Mouse (Mus musculus) MEL (cell line): Measurements from ENCODE around the gene Nol12. TPM values are rescaled to one million over a fixed set of nuclear protein-coding genes. Genes with fewer than 3 reads are reported as not detected.

Experiments used
- DNase-seq: peaks from one replicate; pipeline ENCODE4 v3.0.0; 2011; ENCODE audit warnings: low read depth, low spot score
- H3K27ac ChIP-seq: 2 replicates; pipeline ENCODE4 v1.5.1; 2012; ENCODE audit warnings: low read depth, mild to moderate bottlenecking, control low read depth, low read length, moderate library complexity; ENCODE audit not compliant: control insufficient read depth
- H3K27me3 ChIP-seq, 2 experiments: fragments of 150-350 bp in 1 of 2; sonication (generic) in 1 of 2; 2 replicates each; pipeline ENCODE4 v1.6.1; 2012; ENCODE audit warnings: low read length in 2 of 2, mild to moderate bottlenecking in 2 of 2, improper control_type of control experiment in 1 of 2, moderate library complexity in 1 of 2; ENCODE audit not compliant: insufficient read depth in 2 of 2, control insufficient read depth in 1 of 2
- H3K36me3 ChIP-seq, 2 experiments: 2 replicates each; pipeline ENCODE4 v1.6.1; 2012 to 2014; ENCODE audit warnings: low read length in 2 of 2, improper control_type of control experiment in 1 of 2, inconsistent platforms in 1 of 2, mild to moderate bottlenecking in 1 of 2; ENCODE audit not compliant: insufficient read depth in 2 of 2, control insufficient read depth in 1 of 2
- H3K4me1 ChIP-seq, 2 experiments: fragments of 150-350 bp in 1 of 2; sonication (generic) in 1 of 2; 2 replicates each; pipeline ENCODE4 v1.6.1; 2012; ENCODE audit warnings: low read length in 2 of 2, improper control_type of control experiment in 1 of 2, mild to moderate bottlenecking in 1 of 2; ENCODE audit not compliant: insufficient read depth in 2 of 2, control insufficient read depth in 1 of 2
- H3K4me3 ChIP-seq, 2 experiments: fragments of 150-350 bp in 1 of 2; sonication (generic) in 1 of 2; 2 replicates each; pipeline ENCODE4 v1.5.1; 2012; ENCODE audit warnings: low read depth in 2 of 2, low read length in 2 of 2, mild to moderate bottlenecking in 2 of 2, moderate library complexity in 2 of 2, control low read depth in 1 of 2, improper control_type of control experiment in 1 of 2; ENCODE audit not compliant: control insufficient read depth in 1 of 2, insufficient read depth in 1 of 2
- H3K79me2 ChIP-seq: 2 replicates; pipeline ENCODE4 v1.6.1; 2012; ENCODE audit warnings: mild to moderate bottlenecking, low read length, moderate library complexity; ENCODE audit not compliant: control insufficient read depth, poor library complexity, insufficient read depth
- H3K9ac ChIP-seq: 2 replicates; pipeline ENCODE4 v1.6.1; 2012; ENCODE audit warnings: low read depth, mild to moderate bottlenecking, control low read depth, low read length, moderate library complexity; ENCODE audit not compliant: control insufficient read depth, poor library complexity, severe bottlenecking
- H3K9me3 ChIP-seq: fragments of 150-350 bp; sonication (generic); replicated peaks from 2 replicates; pipeline ENCODE4 v1.6.1; 2012; ENCODE audit warnings: mild to moderate bottlenecking, low read length, improper control_type of control experiment, moderate library complexity; ENCODE audit not compliant: insufficient read depth
- BHLHE40 ChIP-seq: IDR thresholded peaks from 2 replicates; pipeline ENCODE4 v1.6.1; 2012; ENCODE audit warnings: low read depth, mild to moderate bottlenecking, inconsistent platforms, low read length, improper control_type of control experiment, borderline replicate concordance
- CHD1 ChIP-seq: IDR thresholded peaks from 2 replicates; pipeline ENCODE4 v1.6.1; 2012; ENCODE audit warnings: low read depth, mild to moderate bottlenecking, inconsistent platforms, low read length, improper control_type of control experiment
- CHD2 ChIP-seq: IDR thresholded peaks from 2 replicates; pipeline ENCODE4 v1.6.1; 2011; ENCODE audit warnings: low read length, improper control_type of control experiment
- CTCF ChIP-seq, 3 experiments: IDR thresholded peaks in 2 of 3; conservative IDR thresholded peaks in 1 of 3; 2 replicates each; pipeline ENCODE4 v1.5.1; 2011 to 2012; ENCODE audit warnings: low read length in 3 of 3, low read depth in 2 of 3, mild to moderate bottlenecking in 2 of 3, improper control_type of control experiment in 1 of 3, inconsistent platforms in 1 of 3, mixed read lengths in 1 of 3, moderate library complexity in 1 of 3; ENCODE audit not compliant: control insufficient read depth in 1 of 3, insufficient read depth in 1 of 3, poor library complexity in 1 of 3, severe bottlenecking in 1 of 3
- E2F4 ChIP-seq: IDR thresholded peaks from 2 replicates; pipeline ENCODE4 v1.6.1; 2011; ENCODE audit warnings: low read depth, low read length, improper control_type of control experiment, borderline replicate concordance
- GATA1 ChIP-seq: IDR thresholded peaks from 2 replicates; pipeline ENCODE4 v1.6.1; 2011; ENCODE audit warnings: low read depth, low read length, improper control_type of control experiment
- HCFC1 ChIP-seq: IDR thresholded peaks from 2 replicates; pipeline ENCODE4 v1.6.1; 2012; ENCODE audit warnings: low read depth, mild to moderate bottlenecking, inconsistent platforms, low read length, improper control_type of control experiment, moderate library complexity
- JUND ChIP-seq: IDR thresholded peaks from 2 replicates; pipeline ENCODE4 v1.6.1; 2011; ENCODE audit warnings: low read depth, mild to moderate bottlenecking, improper control_type of control experiment, low read length
- MAZ ChIP-seq: IDR thresholded peaks from 2 replicates; pipeline ENCODE4 v1.6.1; 2012; ENCODE audit warnings: low read depth, mild to moderate bottlenecking, inconsistent platforms, low read length, improper control_type of control experiment
- MEF2A ChIP-seq: IDR thresholded peaks from 2 replicates; pipeline ENCODE4 v1.6.1; 2014; ENCODE audit warnings: low read depth, mild to moderate bottlenecking, inconsistent platforms, low read length, improper control_type of control experiment; ENCODE audit not compliant: poor library complexity, insufficient replicate concordance, severe bottlenecking; ENCODE audit errors: extremely low read depth
- MXI1 ChIP-seq: IDR thresholded peaks from 2 replicates; pipeline ENCODE4 v1.6.1; 2011; ENCODE audit warnings: mild to moderate bottlenecking, low read depth, low read length, improper control_type of control experiment
- MYC ChIP-seq: IDR thresholded peaks from 2 replicates; pipeline ENCODE4 v1.6.1; 2011; ENCODE audit warnings: low read depth, mild to moderate bottlenecking, low read length, improper control_type of control experiment, moderate library complexity
- POLR2A ChIP-seq, 2 experiments: IDR thresholded peaks; 2 replicates each; pipeline ENCODE4 v1.6.1; 2011 to 2012; ENCODE audit warnings: low read length in 2 of 2, mild to moderate bottlenecking in 2 of 2, control low read depth in 1 of 2, improper control_type of control experiment in 1 of 2, low read depth in 1 of 2, moderate library complexity in 1 of 2; ENCODE audit not compliant: control insufficient read depth in 1 of 2, insufficient read depth in 1 of 2, poor library complexity in 1 of 2
- RAD21 ChIP-seq: IDR thresholded peaks from 2 replicates; pipeline ENCODE4 v1.6.1; 2011; ENCODE audit warnings: mild to moderate bottlenecking, low read depth, low read length, improper control_type of control experiment
- RCOR1 ChIP-seq: IDR thresholded peaks from 2 replicates; pipeline ENCODE4 v1.6.1; 2012; ENCODE audit warnings: low read depth, mild to moderate bottlenecking, inconsistent platforms, low read length, improper control_type of control experiment
- SIN3A ChIP-seq: IDR thresholded peaks from 2 replicates; pipeline ENCODE4 v1.6.1; 2012; ENCODE audit warnings: low read length, improper control_type of control experiment, inconsistent platforms
- SMC3 ChIP-seq: IDR thresholded peaks from 2 replicates; pipeline ENCODE4 v1.6.1; 2011; ENCODE audit warnings: low read depth, low read length, improper control_type of control experiment
- TCF12 ChIP-seq: IDR thresholded peaks from 2 replicates; pipeline ENCODE4 v1.6.1; 2014; ENCODE audit warnings: low read depth, mild to moderate bottlenecking, inconsistent platforms, low read length, improper control_type of control experiment, moderate library complexity
- USF2 ChIP-seq, 2 experiments: IDR thresholded peaks; 2 replicates each; pipeline ENCODE4 v1.6.1; 2011 to 2012; ENCODE audit warnings: improper control_type of control experiment in 2 of 2, low read length in 2 of 2, borderline replicate concordance in 1 of 2, inconsistent platforms in 1 of 2, low read depth in 1 of 2, mild to moderate bottlenecking in 1 of 2; ENCODE audit not compliant: insufficient read depth in 1 of 2
- ZKSCAN1 ChIP-seq: IDR thresholded peaks from 2 replicates; pipeline ENCODE4 v1.6.1; 2012; ENCODE audit warnings: low read depth, mild to moderate bottlenecking, inconsistent platforms, low read length, improper control_type of control experiment, moderate library complexity
- ZMIZ1 ChIP-seq: IDR thresholded peaks from 2 replicates; pipeline ENCODE4 v1.6.1; 2012; ENCODE audit warnings: low read depth, mild to moderate bottlenecking, inconsistent platforms, low read length, improper control_type of control experiment, moderate library complexity
- polyA plus RNA-seq, 2 experiments: library from polyadenylated mRNA; stranded (reverse) in 1 of 2; unstranded in 1 of 2; fragments of >175 nt in 1 of 2; fragments of >200 nt in 1 of 2; gene quantifications; 2 replicates each; pipeline versions ENCODE4 v1.2.1 to v1.2.4; 2012; ENCODE audit warnings: low replicate concordance in 2 of 2, low read depth in 1 of 2; ENCODE audit not compliant: insufficient read length in 2 of 2, insufficient read depth in 1 of 2, missing spikeins in 1 of 2
- total RNA-seq: library from RNA; depleted of rRNA; stranded (reverse); fragments of 300-350 nt; gene quantifications from 2 replicates; pipeline ENCODE4 v1.2.3, GENCODE M21; 2012

Nol12 gene
- total and polyA plus RNA-seq, 3 experiments = 40.8 to 127 TPM; not detected in 1

DNA sequence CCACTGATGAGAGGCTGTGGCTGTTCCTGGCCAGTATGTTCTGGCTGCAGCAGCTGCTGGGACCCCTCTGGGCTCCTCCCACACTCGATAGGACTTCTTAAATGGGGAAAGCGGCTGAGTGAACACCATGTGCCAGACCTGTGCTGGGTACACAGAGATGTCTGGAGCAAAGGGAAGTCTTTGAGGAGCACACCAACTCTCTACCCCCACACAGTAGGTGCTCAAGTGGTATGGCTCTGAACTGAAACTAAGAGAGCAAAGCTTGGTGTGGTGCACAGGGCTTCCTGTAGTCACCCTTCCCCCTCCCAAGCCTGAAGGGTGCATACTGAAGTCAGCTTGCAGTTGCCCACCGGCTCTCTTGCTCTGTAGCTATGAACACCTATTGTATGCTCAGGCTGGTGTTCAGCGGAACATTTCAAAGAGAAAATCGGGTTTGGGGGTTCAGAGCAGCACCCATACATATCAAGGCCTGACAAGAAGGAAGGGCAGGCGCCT is 36.2 kb upstream of the Nol12 start:
- Histone ChIP-seq H3K27ac (peak overlapping the region; percentile 15), H3K79me2 (peaks cover 12% of the 10 kb centered on the region), H3K27me3 (no peaks in the 10 kb centered on the region), H3K9ac (peak overlapping the region; percentile 63), H3K9me3 (no peaks in the 10 kb centered on the region), H3K4me3 (peak overlapping the region; percentile 93 to 97), H3K4me1 (peaks cover 11 to 23% of the 10 kb centered on the region in 2 experiments), H3K36me3 (peaks cover 0 to 15% of the 10 kb centered on the region in 2 experiments; a peak in 2 of 4 replicates)
- DNase-seq = no peak
- TF ChIP-seq MXI1 = peak; percentile 50; the same call in 1 of the 2 replicates
- TF ChIP-seq RAD21 = no peak
- TF ChIP-seq BHLHE40 = no peak
- no peak for TF ChIP-seq RCOR1
- TF ChIP-seq HCFC1 = peak; percentile 24; the same call in 1 of the 2 replicates
- no peak for TF ChIP-seq CTCF (IDR thresholded peaks at IDR 0.05 in 2 of 3, conservative IDR thresholded peaks at IDR 0.05 in 1 of 3; ENCODE audit: control insufficient read depth in 1 of 3, insufficient read depth in 1 of 3, low read depth in 2 of 3, low read length in 3 of 3, poor library complexity in 1 of 3, severe bottlenecking in 1 of 3)
- no peak for TF ChIP-seq MYC
- 0 out of 2 replicates have a peak, but pooled peaks have one; percentile 31 for TF ChIP-seq CHD1
- TF ChIP-seq E2F4 = no peak
- no peak for TF ChIP-seq GATA1
- TF ChIP-seq ZKSCAN1 = peak; percentile 75; the same call in 1 of the 2 replicates

DNA sequence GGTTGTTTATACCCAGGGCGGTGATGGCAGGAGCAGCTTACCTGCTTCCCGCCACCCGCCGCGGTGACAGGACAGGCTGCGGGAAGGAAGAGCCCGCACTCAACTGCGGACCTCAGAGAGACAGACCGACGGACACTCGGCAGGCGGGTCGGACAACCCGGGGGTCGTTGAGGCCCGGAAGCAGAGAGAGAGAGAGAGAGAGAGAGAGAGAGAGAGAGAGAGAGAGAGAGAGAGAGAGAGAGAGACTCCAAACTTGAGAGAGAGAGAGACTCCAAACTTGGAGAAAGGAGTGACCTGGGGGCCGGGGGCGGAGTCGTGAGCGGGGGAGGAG is 35.4 kb upstream of the Nol12 start, which contains the start of gene Gm49510:
Gm49510 (plus strand) TSS at position 259 of the 331 bp plus-strand sequence.
- H3K79me2 ChIP-seq = peaks cover 12% of the 10 kb centered on the region
- TF ChIP-seq TCF12 = peak; percentile 5; the same call in 1 of the 2 replicates
- TF ChIP-seq SIN3A = no peak
- no peak for TF ChIP-seq POLR2A (IDR thresholded peaks at IDR 0.05; ENCODE audit: control insufficient read depth in 1 of 2, insufficient read depth in 1 of 2, low read depth in 1 of 2, low read length in 2 of 2, poor library complexity in 1 of 2)
- TF ChIP-seq HCFC1 = no peak
- no peak for TF ChIP-seq MYC
- TF ChIP-seq ZMIZ1 = no peak
- 0 out of 2 replicates have a peak, but pooled peaks have one; percentile 54 for TF ChIP-seq MAZ
- TF ChIP-seq CHD2 = no peak
- TF ChIP-seq E2F4 = no peak
- peak; percentile 95 for TF ChIP-seq JUND
- no peak for TF ChIP-seq CHD1
- TF ChIP-seq USF2 (IDR thresholded peaks at IDR 0.05; ENCODE audit: borderline replicate concordance in 1 of 2, insufficient read depth in 1 of 2, low read depth in 1 of 2, low read length in 2 of 2) = no peak
- no peak for TF ChIP-seq SMC3
- no peak for TF ChIP-seq MEF2A
- TF ChIP-seq, all 39 proteins: peak for 3
- Histone ChIP-seq H3K4me1 (peaks cover 11 to 24% of the 10 kb centered on the region in 2 experiments), H3K9ac (peak within 1 kb of the TSS; percentile 91), H3K9me3 (no peaks in the 10 kb centered on the region), H3K27me3 (no peaks in the 10 kb centered on the region), H3K36me3 (peaks cover 0 to 15% of the 10 kb centered on the region in 2 experiments; a peak in 2 of 4 replicates), H3K4me3 (peak within 1 kb of the TSS; percentile 93 to 97), H3K27ac (peak within 1 kb of the TSS; percentile 68)
- peak; percentile 44 for DNase-seq
